Mouse (Mus musculus) naive thymus-derived CD4-positive, alpha-beta T cell, adult 2 months (primary cell): ENCODE results near the gene Pask.
A peak's percentile ranks its signal among the peaks of the same experiment; 100 is the strongest.

Experiments
- DNase-seq: peaks from one replicate; pipeline ENCODE4 v3.0.0-alpha.2; 2011; ENCODE audit warnings: low read depth

Pask gene

DNA sequence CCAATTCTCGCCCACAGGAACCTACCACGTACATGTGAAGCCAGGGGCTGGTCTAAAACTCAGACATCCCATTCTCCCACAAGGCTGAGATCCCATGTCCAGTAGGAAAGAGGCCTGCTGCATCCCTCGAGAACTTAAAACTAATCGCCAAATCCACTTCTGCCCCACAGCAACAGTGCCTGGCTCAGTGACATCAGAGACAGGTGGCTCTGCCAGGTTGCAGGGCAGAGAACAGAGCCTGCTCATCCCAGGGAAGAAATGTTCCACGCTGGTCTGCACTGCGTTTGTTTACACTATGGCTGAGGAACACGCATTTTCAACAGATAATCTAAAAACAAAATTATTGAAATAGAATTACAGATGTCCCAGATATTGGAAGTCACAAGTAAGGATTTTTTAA lies 66.2 kb downstream of the Pask start:
- DNase-seq = no peak

DNA sequence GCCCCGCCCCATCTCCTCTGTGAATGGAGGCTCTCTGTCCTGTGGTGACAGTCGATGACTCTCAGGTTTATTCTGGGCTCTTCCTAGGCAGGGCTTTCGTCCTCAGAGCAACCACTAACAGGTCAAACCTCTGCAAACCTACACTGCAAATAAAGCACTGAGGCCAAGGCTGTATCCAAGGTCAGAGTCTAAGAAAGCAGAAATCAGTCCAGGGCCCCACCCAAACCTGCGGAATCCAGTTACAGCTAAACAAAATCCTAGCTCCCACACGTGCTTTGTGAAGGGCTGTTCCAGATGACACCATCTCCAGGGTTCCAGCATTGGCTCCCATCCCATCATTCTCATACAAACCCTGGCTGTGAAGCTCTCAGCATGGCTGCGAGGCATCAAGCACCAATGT lies 67.7 kb downstream of the Pask start:
- DNase-seq = no peak

DNA sequence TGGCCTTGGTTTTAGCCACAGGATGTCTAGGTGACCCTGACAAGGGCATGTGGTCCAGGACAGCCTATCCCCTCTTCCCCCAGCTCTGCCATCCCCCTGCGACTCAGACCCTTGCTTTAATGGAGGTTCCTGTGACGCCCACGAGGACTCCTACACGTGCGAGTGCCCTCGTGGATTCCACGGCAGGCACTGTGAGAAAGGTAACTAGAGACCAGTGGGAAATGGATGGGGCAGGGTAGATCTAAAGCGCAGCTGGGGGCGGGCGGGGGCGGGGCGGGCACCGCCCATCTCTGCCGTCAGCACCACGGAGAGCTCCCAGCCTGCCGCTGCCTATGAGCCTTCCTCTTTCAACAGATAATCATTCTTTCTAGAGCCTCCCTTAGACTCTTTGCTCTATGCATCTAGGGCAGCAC lies 70.9 kb downstream of the Pask start:
- DNase-seq = peak; percentile 9

DNA sequence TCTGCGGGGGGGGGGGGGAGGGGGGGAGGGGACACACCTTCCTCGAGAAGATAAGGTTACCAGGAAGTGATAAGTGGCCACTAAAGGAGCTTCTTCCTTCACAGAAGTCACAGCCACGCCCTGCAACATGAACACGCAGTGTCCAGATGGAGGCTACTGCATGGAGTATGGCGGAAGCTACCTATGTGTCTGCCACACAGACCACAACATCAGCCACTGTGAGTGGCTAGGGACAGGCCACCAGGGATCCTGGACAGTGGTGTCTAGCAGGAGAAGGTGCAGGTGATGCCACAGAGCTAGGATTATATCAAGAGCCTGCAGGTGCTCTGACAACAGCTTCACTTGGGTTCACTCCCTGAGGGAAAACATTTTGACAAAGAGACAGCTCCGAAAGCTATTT lies 71.5 kb downstream of the Pask start:
- DNase-seq = no peak

DNA sequence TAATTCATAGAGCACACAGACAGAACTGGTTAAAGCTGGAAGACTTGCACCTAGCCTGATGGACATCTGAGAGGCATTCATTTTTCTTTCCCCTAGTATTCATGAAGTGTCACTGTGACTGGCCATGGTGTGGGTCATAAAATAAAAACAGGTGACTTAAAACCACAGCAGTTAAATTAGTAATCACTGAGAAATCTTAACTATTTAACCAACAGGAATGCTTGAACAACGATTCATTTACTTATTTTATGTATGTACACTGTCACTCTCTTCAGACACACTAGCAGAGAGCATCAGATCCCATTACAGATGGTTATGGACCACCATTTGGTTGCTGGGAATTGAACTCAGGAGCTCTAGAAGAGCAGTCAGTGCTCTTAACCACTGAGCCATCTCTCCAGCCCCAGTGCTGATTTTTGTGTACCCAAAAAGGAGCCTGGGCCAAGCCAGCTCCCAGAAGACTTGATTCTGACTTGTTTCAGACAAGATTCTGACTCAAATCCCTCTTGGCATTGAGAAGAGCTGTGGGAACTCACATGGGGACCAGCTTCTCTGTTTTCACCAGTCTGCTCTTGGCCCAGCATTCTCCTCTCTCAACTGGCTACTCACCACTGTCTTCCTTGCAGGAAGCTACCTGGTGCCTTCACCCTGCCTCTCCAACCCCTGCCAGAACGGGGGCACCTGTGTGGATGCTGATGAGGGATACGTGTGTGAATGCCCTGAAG lies 72.6 kb downstream of the Pask start:
- no peak for DNase-seq

DNA sequence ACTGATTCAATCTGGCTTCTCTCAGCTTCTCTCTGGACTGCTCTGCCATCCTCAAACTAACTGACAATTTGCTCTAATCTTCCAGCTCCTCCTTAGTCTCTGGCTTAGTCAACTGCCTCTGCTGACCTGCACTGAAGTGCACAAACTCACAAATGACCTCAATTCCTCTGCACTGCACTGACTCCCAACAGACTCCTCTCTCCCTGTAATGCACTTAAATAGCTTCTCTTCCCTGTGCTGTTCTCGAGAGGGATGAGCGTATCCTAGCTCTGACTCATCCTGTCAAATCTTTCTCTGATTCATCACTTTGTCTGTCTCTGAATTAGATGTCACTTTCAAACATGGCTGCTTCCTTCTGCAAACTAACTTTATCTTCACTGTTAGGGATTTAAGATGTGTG lies 75.0 kb downstream of the Pask start:
- DNase-seq = no peak

DNA sequence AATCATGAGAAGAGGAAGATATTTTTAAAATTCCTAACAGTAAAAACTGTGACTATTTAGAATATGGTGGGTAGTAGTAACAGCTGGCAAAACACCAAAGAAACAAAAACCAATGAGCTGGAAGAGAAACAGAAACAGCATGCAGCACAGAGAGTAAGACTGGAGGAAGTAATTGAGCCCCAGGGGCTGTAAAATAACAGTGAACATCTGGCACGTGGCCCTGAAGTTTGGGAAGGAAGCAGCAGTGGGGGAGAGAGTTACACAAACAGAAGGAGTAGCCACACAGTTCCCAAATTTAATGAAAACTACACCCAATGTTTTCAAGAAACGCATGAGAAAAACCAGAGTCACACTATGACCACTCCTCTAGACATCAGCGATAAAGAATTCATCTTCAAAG lies 76.1 kb downstream of the Pask start:
- no peak for DNase-seq
